Mouse (Mus musculus): Measurements from ENCODE around the gene Ptprr. TPM values are rescaled to one million over a fixed set of nuclear protein-coding genes. Genes with fewer than 3 reads are reported as not detected.

Ptprr gene
- polyA plus RNA-seq, 1 experiment, result 0.04 TPM

GRCm38 (mm10) chr10:116196596-116197415 lies 178.8 kb downstream of the Ptprr start:
- H3K79me2 ChIP-seq (ENCODE audit: control insufficient read depth, insufficient read depth), result no peaks in the 10 kb centered on the region
- no peak overlapping the region for H3ac ChIP-seq (ENCODE audit: control insufficient read depth, insufficient read length, low read depth)
- no peaks in the 10 kb centered on the region for H3K27me3 ChIP-seq (ENCODE audit: control insufficient read depth, insufficient read depth, insufficient read length)
- no peak for TF ChIP-seq USF1 (IDR thresholded peaks at IDR 0.05; ENCODE audit: low read depth)
- TF ChIP-seq CTCF (IDR thresholded peaks at IDR 0.05; ENCODE audit: control insufficient read depth, insufficient read depth, insufficient read length), result peak; percentile 14
- TF ChIP-seq FOSL1 (IDR thresholded peaks at IDR 0.05; ENCODE audit: insufficient read depth, low read length, poor library complexity, severe bottlenecking), result no peak
- TF ChIP-seq CEBPB (IDR thresholded peaks at IDR 0.05; ENCODE audit: low read depth), result no peak
- no peak for TF ChIP-seq MYOG (IDR thresholded peaks at IDR 0.05; ENCODE audit: control insufficient read depth, extremely low read depth, insufficient read length)
- TF ChIP-seq MAX (IDR thresholded peaks at IDR 0.05), result no peak
- no peak for TF ChIP-seq MYOD1 (IDR thresholded peaks at IDR 0.05; ENCODE audit: control insufficient read depth, insufficient read length, low read depth)
- no peaks in the 10 kb centered on the region for H3K79me3 ChIP-seq (ENCODE audit: low read depth)
- no peaks in the 10 kb centered on the region for H3K36me3 ChIP-seq (ENCODE audit: control insufficient read depth, insufficient read depth)
- H3K4me3 ChIP-seq (ENCODE audit: insufficient read depth, poor library complexity, severe bottlenecking), result no peak overlapping the region

- H3ac ChIP-seq (ENCODE audit: control insufficient read depth, insufficient read length, low read depth), result no peak overlapping the region
- H3K79me2 ChIP-seq (ENCODE audit: control insufficient read depth, insufficient read depth), result no peaks in the 10 kb centered on the region
- no peak overlapping the region for H3K4me3 ChIP-seq (ENCODE audit: insufficient read depth, poor library complexity, severe bottlenecking)
- no peak for TF ChIP-seq MAX (IDR thresholded peaks at IDR 0.05)
- TF ChIP-seq CTCF (IDR thresholded peaks at IDR 0.05; ENCODE audit: control insufficient read depth, insufficient read depth, insufficient read length), result peak; percentile 20
- peak; percentile 48 for TF ChIP-seq CEBPB (IDR thresholded peaks at IDR 0.05; ENCODE audit: low read depth)
- TF ChIP-seq MYOD1 (IDR thresholded peaks at IDR 0.05; ENCODE audit: control insufficient read depth, insufficient read length, low read depth), result no peak
- TF ChIP-seq FOSL1 (IDR thresholded peaks at IDR 0.05; ENCODE audit: insufficient read depth, low read length, poor library complexity, severe bottlenecking), result no peak
- no peak for TF ChIP-seq USF1 (IDR thresholded peaks at IDR 0.05; ENCODE audit: low read depth)
- TF ChIP-seq MYOG (IDR thresholded peaks at IDR 0.05; ENCODE audit: control insufficient read depth, extremely low read depth, insufficient read length), result no peak
- H3K79me3 ChIP-seq (ENCODE audit: low read depth), result no peaks in the 10 kb centered on the region
- no peaks in the 10 kb centered on the region for H3K36me3 ChIP-seq (ENCODE audit: control insufficient read depth, insufficient read depth)
- no peaks in the 10 kb centered on the region for H3K27me3 ChIP-seq (ENCODE audit: control insufficient read depth, insufficient read depth, insufficient read length)
Observed at GRCm38 (mm10) chr10:116197416-116197939, 179.5 kb downstream of the Ptprr start.

GRCm38 (mm10) chr10:116199035-116199434 lies 181.0 kb downstream of the Ptprr start:
- no peak overlapping the region for H3K4me3 ChIP-seq (ENCODE audit: insufficient read depth, poor library complexity, severe bottlenecking)
- no peak overlapping the region for H3ac ChIP-seq (ENCODE audit: control insufficient read depth, insufficient read length, low read depth)
- H3K79me2 ChIP-seq (ENCODE audit: control insufficient read depth, insufficient read depth), result no peaks in the 10 kb centered on the region
- no peaks in the 10 kb centered on the region for H3K79me3 ChIP-seq (ENCODE audit: low read depth)
- H3K27me3 ChIP-seq (ENCODE audit: control insufficient read depth, insufficient read depth, insufficient read length), result no peaks in the 10 kb centered on the region
- TF ChIP-seq FOSL1 (IDR thresholded peaks at IDR 0.05; ENCODE audit: insufficient read depth, low read length, poor library complexity, severe bottlenecking), result no peak
- H3K36me3 ChIP-seq (ENCODE audit: control insufficient read depth, insufficient read depth), result no peaks in the 10 kb centered on the region

GRCm38 (mm10) chr10:116201542-116201941 lies 183.5 kb downstream of the Ptprr start:
- no peak overlapping the region for H3ac ChIP-seq (ENCODE audit: control insufficient read depth, insufficient read length, low read depth)
- no peaks in the 10 kb centered on the region for H3K79me2 ChIP-seq (ENCODE audit: control insufficient read depth, insufficient read depth)
- no peaks in the 10 kb centered on the region for H3K27me3 ChIP-seq (ENCODE audit: control insufficient read depth, insufficient read depth, insufficient read length)
- no peaks in the 10 kb centered on the region for H3K79me3 ChIP-seq (ENCODE audit: low read depth)
- no peak overlapping the region for H3K4me3 ChIP-seq (ENCODE audit: insufficient read depth, poor library complexity, severe bottlenecking)
- H3K36me3 ChIP-seq (ENCODE audit: control insufficient read depth, insufficient read depth), result no peaks in the 10 kb centered on the region
- no peak for TF ChIP-seq FOSL1 (IDR thresholded peaks at IDR 0.05; ENCODE audit: insufficient read depth, low read length, poor library complexity, severe bottlenecking)
- TF ChIP-seq MYOG (IDR thresholded peaks at IDR 0.05; ENCODE audit: control insufficient read depth, extremely low read depth, insufficient read length), result no peak
- TF ChIP-seq CTCF (IDR thresholded peaks at IDR 0.05; ENCODE audit: control insufficient read depth, insufficient read depth, insufficient read length), result no peak
- TF ChIP-seq MAX (IDR thresholded peaks at IDR 0.05), result no peak
- no peak for TF ChIP-seq USF1 (IDR thresholded peaks at IDR 0.05; ENCODE audit: low read depth)
- TF ChIP-seq CEBPB (IDR thresholded peaks at IDR 0.05; ENCODE audit: low read depth), result no peak
- no peak for TF ChIP-seq MYOD1 (IDR thresholded peaks at IDR 0.05; ENCODE audit: control insufficient read depth, insufficient read length, low read depth)

GRCm38 (mm10) chr10:116205580-116206358 lies 187.8 kb downstream of the Ptprr start:
- no peaks in the 10 kb centered on the region for H3K79me2 ChIP-seq (ENCODE audit: control insufficient read depth, insufficient read depth)
- H3K79me3 ChIP-seq (ENCODE audit: low read depth), result no peaks in the 10 kb centered on the region
- H3K4me3 ChIP-seq (ENCODE audit: insufficient read depth, poor library complexity, severe bottlenecking), result no peak overlapping the region
- no peak for TF ChIP-seq MYOG (IDR thresholded peaks at IDR 0.05; ENCODE audit: control insufficient read depth, extremely low read depth, insufficient read length)
- no peak for TF ChIP-seq USF1 (IDR thresholded peaks at IDR 0.05; ENCODE audit: low read depth)
- no peak for TF ChIP-seq CTCF (IDR thresholded peaks at IDR 0.05; ENCODE audit: control insufficient read depth, insufficient read depth, insufficient read length)
- TF ChIP-seq MAX (IDR thresholded peaks at IDR 0.05), result no peak
- no peak for TF ChIP-seq FOSL1 (IDR thresholded peaks at IDR 0.05; ENCODE audit: insufficient read depth, low read length, poor library complexity, severe bottlenecking)
- TF ChIP-seq CEBPB (IDR thresholded peaks at IDR 0.05; ENCODE audit: low read depth), result no peak
- no peaks in the 10 kb centered on the region for H3K27me3 ChIP-seq (ENCODE audit: control insufficient read depth, insufficient read depth, insufficient read length)
- H3ac ChIP-seq (ENCODE audit: control insufficient read depth, insufficient read length, low read depth), result no peak overlapping the region
- H3K36me3 ChIP-seq (ENCODE audit: control insufficient read depth, insufficient read depth), result no peaks in the 10 kb centered on the region
